Mouse (Mus musculus): ENCODE data around the gene Prpf6. TPM values are rescaled to one million over a fixed set of nuclear protein-coding genes. Genes with fewer than 3 reads are reported as not detected.

Gene Prpf6
- polyA plus RNA-seq, 1 experiment: 10.4 TPM

DNA sequence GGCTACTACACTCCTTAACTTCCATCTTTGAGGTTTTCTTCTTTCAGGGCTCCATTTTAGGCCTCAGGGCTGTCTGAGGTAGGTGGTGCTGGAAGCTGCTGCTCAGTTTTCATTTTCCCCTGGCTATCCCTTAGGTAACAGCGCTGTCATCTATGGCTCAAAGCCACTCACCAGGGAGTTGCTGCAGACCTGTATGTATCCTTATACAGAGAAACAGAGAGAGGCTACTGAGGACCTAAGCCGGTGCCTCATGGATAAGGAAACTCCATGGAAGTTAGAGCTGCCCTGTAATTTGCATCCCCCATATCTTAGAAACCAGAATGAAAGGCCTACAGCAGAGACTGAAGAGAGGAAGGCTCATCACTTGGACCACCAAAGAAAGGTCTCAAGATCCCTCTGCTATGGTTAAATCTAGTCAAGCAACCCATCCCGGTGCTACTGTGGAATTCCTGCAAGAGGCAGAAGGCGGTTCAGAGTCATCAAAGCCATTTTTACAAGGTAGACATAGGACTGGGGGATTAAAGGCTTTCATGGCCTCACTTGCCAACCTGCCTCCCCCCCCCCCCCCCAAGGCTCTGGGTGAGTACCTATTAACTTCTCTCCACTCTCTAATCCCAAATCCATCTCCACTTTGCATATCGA is 11.4 kb upstream of the Prpf6 start:
- H3K27ac ChIP-seq (ENCODE audit: insufficient read depth, low read depth, low read length): peak overlapping the region; percentile 7; the same call in 1 of the 2 replicates

DNA sequence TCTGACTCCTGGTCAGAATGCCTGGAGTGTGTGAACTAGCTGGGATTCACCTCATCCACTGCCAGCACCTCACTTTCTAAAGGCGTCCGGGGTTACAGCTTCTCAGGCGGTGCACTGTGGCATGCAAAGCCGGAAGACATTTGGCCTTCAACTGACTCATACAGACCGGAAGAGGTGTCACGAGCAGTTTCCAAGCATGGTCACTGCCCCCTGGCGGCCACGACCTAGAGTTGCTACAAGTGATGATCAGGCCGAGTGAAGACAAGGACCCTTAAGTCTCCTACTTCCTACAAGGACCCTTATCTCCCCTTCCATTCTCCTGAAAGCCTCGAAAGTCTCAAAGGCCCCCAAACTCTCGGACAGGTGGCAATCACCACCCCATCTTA is 10.7 kb upstream of the Prpf6 start:
- WGBS: 0% methylated on average over 11 of the region's 11 CpGs
- no peaks in the 10 kb centered on the region for H3K27me3 ChIP-seq (ENCODE audit: control insufficient read depth, insufficient read depth, low read length)
- 0 out of 2 replicates have a peak, but pooled peaks cover 5% of the 10 kb centered on the region for H3K36me3 ChIP-seq (ENCODE audit: control insufficient read depth, insufficient read depth, low read length)
- H3K27ac ChIP-seq (ENCODE audit: insufficient read depth, low read depth, low read length): peak overlapping the region; percentile 92
- peak; percentile 94 for TF ChIP-seq CTCF (IDR thresholded peaks at IDR 0.05; ENCODE audit: extremely low read depth, insufficient read length, insufficient replicate concordance, low read depth, low read length)
- TF ChIP-seq POLR2A (IDR thresholded peaks at IDR 0.05; ENCODE audit: low read depth, low read length): 0 out of 2 replicates have a peak, but pooled peaks have one; percentile 28
- peaks cover 18% of the 10 kb centered on the region for H3K4me1 ChIP-seq (ENCODE audit: control insufficient read depth, insufficient read depth, insufficient read length, low read length)
- peak overlapping the region; percentile 85 for H3K4me3 ChIP-seq (ENCODE audit: low read depth, low read length)

More for the DNA sequence above, 11.4 kb upstream of the Prpf6 start:
- Histone ChIP-seq H3K4me1 (ENCODE audit: control insufficient read depth, insufficient read depth, insufficient read length, low read length) (peaks cover 18% of the 10 kb centered on the region), H3K27me3 (ENCODE audit: control insufficient read depth, insufficient read depth, low read length) (no peaks in the 10 kb centered on the region), H3K4me3 (ENCODE audit: low read depth, low read length) (peak overlapping the region; percentile 85), H3K36me3 (ENCODE audit: control insufficient read depth, insufficient read depth, low read length) (0 out of 2 replicates have a peak, but pooled peaks cover 5% of the 10 kb centered on the region)
- WGBS: 63% methylated on average over 5 of the region's 5 CpGs
- no peak for TF ChIP-seq CTCF (IDR thresholded peaks at IDR 0.05; ENCODE audit: extremely low read depth, insufficient read length, insufficient replicate concordance, low read depth, low read length)
- TF ChIP-seq POLR2A (IDR thresholded peaks at IDR 0.05; ENCODE audit: low read depth, low read length): no peak

DNA sequence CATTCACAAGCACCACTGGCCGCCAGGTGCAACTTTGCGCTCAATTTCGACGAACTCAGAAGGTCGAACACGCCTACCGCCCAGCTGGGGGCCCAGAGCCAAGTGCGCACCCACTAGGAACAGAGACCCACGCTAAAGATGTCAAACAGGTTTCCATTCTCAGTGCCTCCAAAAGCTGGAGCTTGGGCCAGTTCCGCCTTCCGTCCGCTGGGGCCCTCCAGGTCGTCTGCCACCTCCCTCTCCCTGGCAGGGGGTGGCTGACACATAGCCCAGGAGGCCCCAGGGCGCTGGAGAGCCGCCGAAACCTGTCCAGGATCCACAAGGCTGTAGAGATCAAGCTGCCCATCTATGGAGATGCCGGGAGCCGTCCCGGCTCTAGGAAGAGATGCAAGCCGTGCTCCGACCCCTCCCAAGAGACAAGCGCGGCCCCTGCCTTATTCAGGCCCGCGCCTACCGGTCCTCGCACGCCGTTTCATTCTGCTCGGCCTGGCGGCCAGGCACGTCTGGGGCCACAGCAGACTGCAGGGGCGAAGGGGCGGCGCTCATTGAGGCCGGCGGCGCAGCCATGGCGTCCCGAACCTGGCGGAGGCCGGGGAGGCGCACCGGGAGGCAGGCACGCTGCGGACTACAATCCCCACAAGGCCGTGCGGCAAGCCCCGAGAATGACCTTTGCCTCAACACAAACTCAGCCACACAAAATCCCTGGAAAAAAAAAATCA is 10.1 kb upstream of the Prpf6 start:
- Histone ChIP-seq H3K4me3 (ENCODE audit: low read depth, low read length) (peak overlapping the region; percentile 85), H3K4me1 (ENCODE audit: control insufficient read depth, insufficient read depth, insufficient read length, low read length) (peaks cover 18% of the 10 kb centered on the region), H3K27ac (ENCODE audit: insufficient read depth, low read depth, low read length) (peak overlapping the region; percentile 92), H3K27me3 (ENCODE audit: control insufficient read depth, insufficient read depth, low read length) (no peaks in the 10 kb centered on the region), H3K36me3 (ENCODE audit: control insufficient read depth, insufficient read depth, low read length) (peaks cover 7% of the 10 kb centered on the region; the same call in 1 of the 2 replicates)
- WGBS: under 1% methylated on average over 49 of the region's 49 CpGs
- TF ChIP-seq CTCF (IDR thresholded peaks at IDR 0.05; ENCODE audit: extremely low read depth, insufficient read length, insufficient replicate concordance, low read depth, low read length): no peak; the same call in 1 of the 2 replicates
- peak; percentile 56; the same call in 1 of the 2 replicates for TF ChIP-seq POLR2A (IDR thresholded peaks at IDR 0.05; ENCODE audit: low read depth, low read length)

DNA sequence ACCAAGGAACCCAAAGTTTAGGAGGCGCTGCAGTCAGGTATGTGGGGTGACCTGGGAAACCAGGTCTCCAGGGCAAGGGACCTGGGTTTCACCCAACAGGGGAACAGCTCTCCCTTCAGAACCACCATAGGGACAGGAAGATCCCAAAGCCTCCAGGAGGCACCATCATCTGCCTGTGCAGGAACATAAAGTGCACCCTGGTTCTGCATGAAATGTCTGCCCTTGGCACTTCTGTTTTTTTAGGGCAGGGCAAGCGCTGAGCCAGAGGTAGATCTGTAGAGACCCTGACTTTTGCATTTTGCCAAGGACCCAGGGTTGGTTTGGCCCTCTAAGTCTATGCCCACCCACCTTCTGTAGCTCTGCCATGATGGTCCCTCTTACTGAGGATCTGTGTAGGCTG is 9.3 kb upstream of the Prpf6 start:
- no peaks in the 10 kb centered on the region for H3K27me3 ChIP-seq (ENCODE audit: control insufficient read depth, insufficient read depth, low read length)
- H3K36me3 ChIP-seq (ENCODE audit: control insufficient read depth, insufficient read depth, low read length): peaks cover 14% of the 10 kb centered on the region; the same call in 1 of the 2 replicates
- peaks cover 18% of the 10 kb centered on the region for H3K4me1 ChIP-seq (ENCODE audit: control insufficient read depth, insufficient read depth, insufficient read length, low read length)
- H3K4me3 ChIP-seq (ENCODE audit: low read depth, low read length): no peak overlapping the region
- WGBS: 85% methylated on average over 2 of the region's 2 CpGs
- no peak overlapping the region for H3K27ac ChIP-seq (ENCODE audit: insufficient read depth, low read depth, low read length)
- TF ChIP-seq CTCF (IDR thresholded peaks at IDR 0.05; ENCODE audit: extremely low read depth, insufficient read length, insufficient replicate concordance, low read depth, low read length) (no peak), POLR2A (IDR thresholded peaks at IDR 0.05; ENCODE audit: low read depth, low read length) (no peak)

DNA sequence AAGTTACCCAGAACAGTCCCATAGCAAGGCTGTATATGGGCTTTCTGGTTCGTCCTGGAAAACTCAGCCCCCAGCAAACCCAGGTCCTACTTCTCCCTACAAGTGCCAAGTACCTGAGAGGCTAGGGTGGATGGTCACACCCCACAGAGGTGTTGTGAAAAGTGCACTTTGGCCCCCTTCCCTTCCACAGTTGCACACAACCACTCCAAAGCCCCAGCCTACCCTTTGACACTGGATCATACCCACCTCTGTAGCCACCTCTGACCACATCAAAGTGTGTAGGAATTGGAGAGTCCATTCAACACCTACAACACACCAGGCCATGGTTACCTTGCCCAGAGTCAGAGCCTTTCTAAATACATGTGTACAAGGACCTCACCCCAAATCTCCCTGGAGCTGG is 8.7 kb upstream of the Prpf6 start:
- no peak overlapping the region for H3K4me3 ChIP-seq (ENCODE audit: low read depth, low read length)
- H3K27ac ChIP-seq (ENCODE audit: insufficient read depth, low read depth, low read length): no peak overlapping the region
- peaks cover 14% of the 10 kb centered on the region; the same call in 1 of the 2 replicates for H3K36me3 ChIP-seq (ENCODE audit: control insufficient read depth, insufficient read depth, low read length)
- no peaks in the 10 kb centered on the region for H3K27me3 ChIP-seq (ENCODE audit: control insufficient read depth, insufficient read depth, low read length)
- no peak for TF ChIP-seq CTCF (IDR thresholded peaks at IDR 0.05; ENCODE audit: extremely low read depth, insufficient read length, insufficient replicate concordance, low read depth, low read length)
- no peak for TF ChIP-seq POLR2A (IDR thresholded peaks at IDR 0.05; ENCODE audit: low read depth, low read length)
- H3K4me1 ChIP-seq (ENCODE audit: control insufficient read depth, insufficient read depth, insufficient read length, low read length): peaks cover 18% of the 10 kb centered on the region
- 77% methylated on average over 1 of the region's 1 CpGs for WGBS

DNA sequence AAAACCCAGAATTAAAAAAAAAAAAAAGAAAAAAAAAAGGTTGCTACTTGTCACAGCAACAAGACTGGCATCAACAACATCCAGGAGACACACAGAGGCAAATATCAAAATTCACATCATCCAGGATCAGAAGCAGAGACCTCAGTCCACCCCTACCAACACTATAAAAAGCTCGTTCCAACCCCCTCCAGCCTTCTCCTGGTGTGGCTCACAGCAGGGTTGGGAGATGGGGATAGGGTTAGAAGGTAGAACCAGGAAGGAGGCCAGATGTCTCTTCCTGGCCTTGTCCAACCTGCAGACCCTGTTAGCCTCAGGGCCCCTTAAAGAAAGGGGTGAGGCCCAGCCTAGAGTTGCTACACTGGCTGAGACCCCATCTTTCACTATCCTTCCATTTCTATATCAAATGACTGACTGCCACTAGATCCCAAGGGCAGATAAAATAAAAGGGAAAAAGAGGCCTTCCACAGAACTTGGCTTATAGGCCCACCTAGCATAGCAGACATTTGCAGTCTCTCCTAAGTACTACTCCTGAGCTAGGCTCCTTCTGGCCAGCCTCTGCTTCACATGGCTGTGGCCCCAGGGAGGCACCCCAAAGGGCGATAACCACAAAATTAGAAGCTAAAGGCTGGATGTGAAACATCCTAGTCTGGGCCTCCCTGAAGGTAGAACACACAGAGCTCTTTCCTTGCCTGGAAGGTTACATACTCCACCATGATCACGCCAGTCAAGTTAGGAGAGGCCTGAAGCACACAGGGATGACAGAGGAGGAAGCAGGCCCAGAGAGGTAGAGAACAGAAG is 8.0 kb upstream of the Prpf6 start:
- Histone ChIP-seq H3K4me3 (ENCODE audit: low read depth, low read length) (no peak overlapping the region), H3K27me3 (ENCODE audit: control insufficient read depth, insufficient read depth, low read length) (no peaks in the 10 kb centered on the region), H3K36me3 (ENCODE audit: control insufficient read depth, insufficient read depth, low read length) (peaks cover 14% of the 10 kb centered on the region; the same call in 1 of the 2 replicates), H3K27ac (ENCODE audit: insufficient read depth, low read depth, low read length) (no peak overlapping the region), H3K4me1 (ENCODE audit: control insufficient read depth, insufficient read depth, insufficient read length, low read length) (peaks cover 18% of the 10 kb centered on the region)
- WGBS: 90% methylated on average over 3 of the region's 3 CpGs
- TF ChIP-seq POLR2A (IDR thresholded peaks at IDR 0.05; ENCODE audit: low read depth, low read length) (no peak), CTCF (IDR thresholded peaks at IDR 0.05; ENCODE audit: extremely low read depth, insufficient read length, insufficient replicate concordance, low read depth, low read length) (no peak)

Measured in small intestine, adult 2 months (tissue).